Mouse (Mus musculus) lung, postnatal 0 days (tissue): ENCODE measurements around the gene Mllt11.

ENCODE experiments used
- CTCF ChIP-seq: IDR thresholded peaks from 2 replicates; pipeline ENCODE4 v1.5.1; 2016; ENCODE audit warnings: antibody characterized with exemption, mild to moderate bottlenecking
- EP300 ChIP-seq: IDR thresholded peaks from 2 replicates; pipeline ENCODE4 v1.6.1; 2016; ENCODE audit warnings: antibody characterized with exemption, mild to moderate bottlenecking, control low read depth

GRCm38 (mm10) chr3:95200132-95200531 is 31.8 kb downstream of the Mllt11 start:
- TF ChIP-seq CTCF (no peak), EP300 (no peak)
